Mouse (Mus musculus) embryo, embryonic 10.5 days (tissue): ENCODE measurements around the gene Vnn3.

Experiments
- DNase-seq: peaks from one replicate; pipeline ENCODE4 v3.0.0-alpha.2; 2015; ENCODE audit warnings: low spot score

The Vnn3 gene

DNA sequence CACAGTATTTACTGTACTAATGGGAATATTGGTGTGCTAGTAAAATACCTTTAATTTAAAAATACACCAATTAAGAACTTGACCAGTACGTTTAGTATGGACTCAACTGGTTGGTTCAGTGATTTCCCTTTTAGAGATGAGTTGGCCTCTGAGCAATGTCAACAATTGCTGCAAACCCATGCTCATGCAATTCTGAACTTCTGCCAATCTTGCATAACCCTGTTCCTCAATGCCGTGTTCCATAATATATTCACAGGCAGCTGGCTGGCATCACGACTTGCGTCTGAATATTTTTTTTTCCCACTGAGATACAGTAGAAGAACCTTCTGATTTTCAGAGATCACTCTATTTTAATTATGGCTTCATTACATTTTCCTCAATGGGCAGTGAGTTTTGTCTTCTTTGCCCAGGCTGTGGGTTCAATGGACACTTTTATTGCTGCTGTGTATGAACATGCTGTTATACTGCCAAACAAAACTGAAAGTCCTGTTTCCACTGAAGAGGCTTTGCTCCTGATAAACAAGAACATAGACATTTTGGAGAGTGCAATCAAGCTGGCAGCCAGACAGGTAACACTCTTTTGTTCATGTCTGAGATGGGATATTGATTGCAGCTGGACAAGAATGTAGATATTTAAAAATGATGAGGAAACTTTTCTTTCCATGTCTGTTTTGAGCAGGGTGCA, at the start of gene Vnn3:
Gene Vnn3 (plus strand): TSS at position 235 of the 685 bp plus-strand sequence.
- no peak for DNase-seq

DNA sequence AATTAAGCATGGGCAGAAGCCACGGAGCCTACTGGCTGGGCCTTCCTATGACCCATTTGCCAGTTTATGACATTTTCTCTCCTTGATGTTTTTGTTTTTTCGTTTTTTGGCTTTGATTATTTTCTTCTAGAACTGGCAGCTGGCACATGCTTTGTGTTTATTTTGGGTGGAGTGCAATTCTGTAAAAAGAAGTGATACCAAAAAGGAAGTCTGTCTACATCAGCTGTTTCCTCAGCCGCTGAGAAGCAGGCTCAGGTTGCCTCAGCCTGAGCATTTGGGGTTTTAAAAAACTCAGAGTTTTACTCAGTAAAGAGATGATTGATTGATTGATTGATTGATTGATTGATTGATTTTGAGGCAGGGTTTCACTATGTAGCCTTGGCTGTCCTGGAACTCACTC, 48.4 kb upstream of the Vnn3 start:
- no peak for DNase-seq

DNA sequence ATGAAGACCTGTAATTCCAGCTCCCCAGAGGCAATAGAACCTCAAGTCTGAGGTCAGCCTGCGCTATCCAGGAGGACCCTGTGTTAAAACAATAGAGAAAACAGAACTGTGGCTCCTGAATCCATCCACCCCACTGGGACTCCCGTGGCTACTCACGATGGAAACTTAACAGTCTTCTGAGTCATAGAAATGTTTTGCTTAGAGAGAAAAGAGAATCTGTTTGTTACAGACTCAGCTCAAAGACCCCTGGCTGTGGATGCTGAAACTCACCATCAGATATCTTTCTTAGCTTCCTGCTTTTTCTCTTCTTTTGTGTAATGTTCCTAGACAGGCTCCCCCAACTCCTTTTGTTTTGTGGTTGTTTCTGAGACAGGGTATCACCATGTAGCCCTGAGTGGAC, 46.6 kb upstream of the Vnn3 start:
- no peak for DNase-seq

DNA sequence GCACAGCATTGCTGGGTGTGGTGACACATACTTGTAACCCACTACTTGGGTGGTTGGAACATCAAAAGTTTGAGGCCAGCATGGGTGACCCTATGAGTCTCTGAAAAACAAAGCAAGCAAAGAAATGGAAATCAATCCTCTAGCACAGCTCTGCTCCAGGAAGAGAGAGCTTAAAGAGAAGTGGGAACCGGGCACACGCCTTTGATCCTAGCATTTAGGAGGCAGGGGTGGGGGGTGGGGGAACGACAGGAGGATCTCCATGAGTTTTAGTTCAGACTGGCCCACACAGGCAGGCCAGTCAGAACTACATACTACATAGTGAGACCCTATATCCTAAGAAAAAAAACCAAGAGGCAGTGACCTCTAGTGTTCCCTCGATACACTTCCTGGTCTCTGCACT, 45.1 kb upstream of the Vnn3 start:
- DNase-seq = no peak

DNA sequence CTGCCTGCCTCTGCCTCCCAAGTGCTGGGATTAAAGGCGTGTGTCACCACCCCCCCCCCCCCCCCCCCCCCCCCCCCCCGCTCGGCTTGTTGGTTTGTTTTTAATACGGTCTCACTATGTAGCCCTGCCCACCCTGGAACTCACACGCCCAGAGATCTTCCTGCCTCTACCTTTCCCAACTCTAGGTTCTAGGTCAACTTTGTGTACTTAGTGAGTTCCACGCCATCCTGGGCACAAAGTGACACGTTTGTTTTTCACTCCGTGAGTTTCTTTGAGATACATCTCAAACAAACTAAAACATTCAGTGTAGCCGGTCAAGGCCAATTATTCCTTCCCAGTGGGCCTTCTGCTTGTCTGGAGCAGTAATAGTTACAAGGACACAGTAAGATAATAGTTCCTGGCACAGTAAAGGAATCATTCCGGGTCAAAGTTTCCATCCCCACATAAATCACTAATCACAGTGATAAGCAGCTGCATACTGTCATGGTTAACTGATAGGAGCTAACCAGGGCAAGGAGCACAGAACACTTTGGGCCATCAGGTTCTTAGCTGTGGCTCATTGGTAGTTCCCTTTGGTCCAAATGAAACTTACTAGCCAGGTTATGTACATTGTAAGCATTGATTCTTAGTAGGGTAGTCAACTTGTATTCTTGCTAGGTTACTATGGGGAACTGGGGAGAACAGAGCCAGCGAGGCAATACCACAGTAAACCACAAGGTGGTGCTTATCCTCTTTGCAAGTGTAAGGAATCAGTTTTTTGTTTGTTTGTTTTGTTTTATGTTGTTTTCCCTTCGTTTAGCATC, 39.4 kb upstream of the Vnn3 start:
- peak; percentile 76 for DNase-seq

DNA sequence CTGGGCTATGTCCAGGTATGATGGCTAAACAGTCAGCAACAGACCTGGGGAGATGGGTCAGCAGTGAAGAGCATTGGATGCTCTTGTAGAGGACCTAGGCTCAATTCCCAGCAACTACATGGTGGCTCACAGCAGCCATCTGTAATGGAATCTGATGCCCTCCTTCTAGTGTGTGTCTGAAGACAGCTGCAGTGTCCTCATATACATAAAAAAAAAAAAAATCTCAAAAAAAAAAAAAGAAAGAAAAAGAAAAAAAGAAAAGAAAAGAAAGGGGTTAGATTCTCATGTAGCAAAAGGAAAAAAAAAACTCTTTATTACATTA, 38.9 kb upstream of the Vnn3 start:
- DNase-seq = no peak

DNA sequence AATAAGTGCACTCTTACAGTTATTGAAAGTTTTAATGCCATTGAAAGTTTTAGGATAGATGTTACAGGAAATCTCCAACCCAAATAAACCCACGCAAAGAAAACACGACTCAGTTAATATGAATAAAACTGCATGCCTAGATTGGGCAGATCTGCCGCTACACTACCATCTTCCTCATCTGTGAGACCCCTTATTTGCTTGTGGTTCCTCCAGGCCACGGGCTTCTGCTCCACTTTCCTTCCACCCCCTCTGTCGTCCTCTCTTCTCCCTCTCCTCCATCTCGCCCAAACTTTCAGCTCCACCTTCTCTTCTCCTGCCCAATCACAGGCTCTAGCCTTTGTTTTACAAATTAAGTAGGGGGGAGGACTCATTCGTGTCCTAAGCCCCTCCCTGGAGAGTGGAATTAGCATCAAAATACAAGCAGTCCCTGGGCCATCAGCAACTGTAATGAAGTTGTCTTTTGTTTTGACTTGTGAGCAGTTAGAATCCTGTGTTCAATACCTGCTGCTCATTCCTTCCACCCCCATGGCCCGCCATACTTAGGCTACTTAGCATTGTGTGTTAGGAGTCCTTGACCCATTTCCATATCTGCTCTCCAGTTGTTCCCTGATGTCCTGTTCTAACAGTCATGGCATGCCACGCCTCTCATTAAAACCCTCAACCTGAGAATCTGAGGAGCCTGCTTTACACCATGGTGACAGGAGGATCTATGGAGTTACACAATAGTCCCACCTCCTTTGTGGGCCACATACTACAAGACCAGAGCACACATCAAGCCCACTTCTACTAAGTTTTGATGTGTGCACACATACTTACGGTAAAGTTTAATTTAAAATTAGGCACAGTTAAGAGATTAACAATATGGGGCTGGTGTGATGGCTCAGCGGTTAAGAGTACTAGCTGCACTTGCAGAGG, 38.2 kb upstream of the Vnn3 start:
- peak; percentile 19 for DNase-seq

DNA sequence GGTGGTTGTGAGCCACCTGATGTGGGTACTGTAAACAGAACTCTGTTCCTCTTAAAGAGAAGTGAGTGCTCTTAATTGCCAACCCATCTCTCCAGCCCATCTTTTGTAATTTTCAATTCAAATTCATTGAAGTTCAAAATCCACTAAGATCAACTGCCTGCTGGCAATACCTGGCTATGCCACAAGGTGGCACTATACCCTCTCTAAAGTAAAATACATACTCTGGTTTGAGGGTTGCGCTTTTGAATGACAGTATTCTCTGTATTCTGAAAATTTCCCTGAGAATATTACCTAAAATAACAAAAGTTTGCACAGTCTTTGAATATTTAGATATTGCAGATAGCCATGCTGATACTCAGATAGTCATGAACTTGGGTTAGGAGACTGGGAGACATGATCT, 36.1 kb upstream of the Vnn3 start:
- peak; percentile 83 for DNase-seq

DNA sequence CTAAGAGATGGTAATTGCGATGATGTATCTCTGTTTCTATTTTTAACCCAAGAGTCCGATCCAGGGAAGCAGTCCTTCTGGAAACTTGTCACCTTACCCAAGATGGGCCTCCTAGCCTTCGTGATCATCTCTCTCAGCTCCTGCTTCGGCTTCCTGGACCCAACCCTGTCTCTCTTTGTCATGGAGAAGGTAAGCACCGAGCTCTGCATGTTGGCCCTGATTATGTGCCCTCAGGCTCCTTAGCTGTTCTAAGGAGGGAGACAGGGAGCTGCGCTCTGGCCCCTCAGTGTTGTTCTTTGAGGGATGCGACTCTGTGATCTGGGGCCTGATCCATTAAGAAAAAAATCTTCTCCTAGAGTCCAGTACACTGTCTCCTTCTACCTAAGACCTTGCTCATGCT, 35.0 kb upstream of the Vnn3 start:
- no peak for DNase-seq

DNA sequence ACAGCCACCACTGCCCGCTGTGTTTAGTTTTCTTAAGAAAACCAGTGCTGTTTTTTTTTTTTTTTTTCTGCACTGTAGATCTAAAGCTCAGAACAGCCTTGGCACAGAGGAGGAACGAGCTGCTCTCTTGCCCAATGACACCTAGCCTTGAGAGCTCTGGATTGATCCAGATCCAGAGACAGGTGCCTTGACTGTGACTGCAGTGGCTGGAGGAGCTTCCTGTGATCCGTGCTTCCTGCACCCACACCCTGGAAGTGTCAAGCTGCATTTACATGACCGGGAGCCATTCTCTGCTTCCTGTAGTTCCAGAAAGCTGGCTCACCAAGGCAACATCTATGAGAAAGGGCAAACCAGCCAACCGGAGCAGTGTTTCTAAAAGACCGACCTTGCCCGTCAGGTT, 24.7 kb upstream of the Vnn3 start:
- DNase-seq = no peak

DNA sequence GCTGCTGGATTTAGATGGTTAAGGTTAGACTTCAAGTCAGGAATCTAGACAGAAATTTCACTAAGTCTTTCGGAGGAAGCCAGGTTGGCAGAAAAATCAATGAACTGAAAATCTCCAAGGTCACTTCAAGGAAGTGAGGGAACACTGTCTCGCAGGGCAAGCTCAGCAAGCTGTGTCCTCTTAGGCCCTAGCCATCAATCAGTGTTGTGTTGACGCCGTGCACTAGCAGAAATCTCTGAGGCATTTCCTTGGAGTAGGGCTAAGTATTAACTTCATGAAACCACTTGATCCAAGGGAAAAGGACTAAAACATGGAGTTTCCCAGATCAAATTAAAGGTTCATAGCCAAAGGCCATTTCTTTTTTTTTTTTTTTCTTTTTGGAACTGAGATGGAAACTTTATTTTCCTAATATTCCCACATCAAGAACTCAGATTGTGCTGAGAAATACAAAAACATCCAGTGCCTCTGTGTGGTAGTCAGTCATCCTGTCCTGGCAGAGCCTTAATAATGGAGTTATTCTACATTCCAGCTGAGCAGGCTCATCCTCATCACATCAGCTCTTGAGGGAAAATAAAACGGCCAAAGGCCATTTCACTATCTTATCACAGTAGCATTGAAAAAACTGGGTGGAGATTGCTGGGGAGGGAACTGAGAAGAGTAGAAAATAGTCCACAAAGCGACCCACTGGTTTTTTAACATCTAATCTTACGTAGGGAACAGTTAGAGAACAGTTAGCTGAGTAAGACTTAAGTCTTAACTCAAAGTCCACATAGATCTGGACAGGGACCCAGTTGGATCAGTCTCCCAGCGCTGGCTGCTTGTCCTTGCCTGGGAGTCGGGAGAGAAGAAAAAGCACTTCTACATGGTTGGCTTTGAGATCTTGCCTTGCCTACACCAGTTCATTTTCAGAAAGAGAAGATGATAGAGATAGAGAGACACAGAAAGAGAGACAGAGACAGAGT, 15.0 kb upstream of the Vnn3 start:
- DNase-seq = no peak

DNA sequence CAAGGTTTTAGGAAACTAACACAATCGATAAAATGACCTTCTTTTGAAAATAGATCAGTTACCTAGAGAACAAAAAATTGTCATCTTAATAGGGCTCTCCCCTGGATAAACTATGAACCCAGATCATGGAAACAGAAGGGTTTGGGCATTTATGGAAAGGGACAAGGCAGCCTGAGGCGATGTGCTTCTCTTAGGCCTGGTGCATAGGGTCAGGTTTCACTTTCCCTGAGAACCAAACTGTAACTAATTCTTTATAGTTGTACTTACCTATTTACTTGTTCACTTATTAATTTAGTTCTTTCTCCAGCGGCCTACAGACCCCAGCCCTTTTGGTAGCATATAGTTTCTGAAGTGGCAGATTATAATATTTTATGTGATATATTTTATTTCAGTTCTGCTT, 14.1 kb upstream of the Vnn3 start:
- no peak for DNase-seq

DNA sequence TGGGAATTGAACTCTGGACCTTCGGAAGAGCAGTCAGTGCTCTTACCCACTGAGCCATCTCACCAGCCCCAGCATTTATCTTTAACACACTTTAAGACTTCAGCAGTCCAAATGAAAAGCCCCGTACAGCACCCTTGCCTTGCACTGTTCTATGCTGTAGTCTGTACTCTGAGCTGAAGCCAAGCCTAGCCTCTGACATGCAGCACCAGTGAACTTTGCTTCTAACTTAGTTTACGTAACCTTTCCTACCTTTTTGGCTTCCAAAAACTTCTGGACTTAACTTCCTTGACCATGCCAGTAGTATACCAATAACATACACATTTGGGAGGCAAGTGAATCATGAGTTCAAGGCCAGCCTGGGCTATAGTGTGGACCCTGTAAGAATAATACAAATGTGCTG, 12.4 kb upstream of the Vnn3 start:
- no peak for DNase-seq

DNA sequence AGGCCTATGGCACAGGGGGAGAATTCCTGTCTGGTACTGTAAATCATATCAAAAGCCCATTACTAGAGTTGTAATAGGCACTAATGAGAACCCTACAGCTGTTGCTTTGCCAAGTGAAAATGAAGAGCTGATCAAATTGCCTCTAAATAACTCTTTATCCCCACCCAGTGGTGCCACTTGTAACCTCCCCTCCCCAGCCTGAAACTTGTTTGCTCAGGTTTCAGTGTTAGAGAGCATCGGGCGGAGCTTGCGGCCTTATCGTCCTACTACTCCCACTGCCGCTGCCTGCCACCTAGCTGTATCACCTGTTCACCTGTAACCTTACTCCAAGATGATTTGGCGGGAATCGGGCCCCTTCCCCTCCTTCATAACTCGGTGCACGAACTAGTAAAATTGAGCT, 11.9 kb upstream of the Vnn3 start:
- peak; percentile 19 for DNase-seq

DNA sequence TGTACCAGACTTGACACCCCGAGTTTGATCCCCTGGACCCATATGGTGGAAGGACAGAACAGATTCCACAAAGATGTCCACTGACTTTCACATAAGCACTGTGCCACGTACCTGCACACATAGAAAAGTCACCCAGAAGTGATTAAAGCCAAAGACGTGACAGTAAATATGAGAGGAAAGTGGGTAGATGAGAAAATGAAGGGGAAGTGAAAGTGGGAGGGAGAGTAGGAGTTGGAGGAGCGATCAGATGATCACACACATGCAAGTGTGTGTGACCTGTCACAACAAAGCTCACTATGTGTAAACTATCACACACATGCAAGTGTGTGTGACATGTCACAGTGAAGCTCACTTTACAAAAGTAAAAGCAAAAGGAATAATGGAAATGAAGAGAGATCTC, 10.8 kb upstream of the Vnn3 start:
- no peak for DNase-seq

DNA sequence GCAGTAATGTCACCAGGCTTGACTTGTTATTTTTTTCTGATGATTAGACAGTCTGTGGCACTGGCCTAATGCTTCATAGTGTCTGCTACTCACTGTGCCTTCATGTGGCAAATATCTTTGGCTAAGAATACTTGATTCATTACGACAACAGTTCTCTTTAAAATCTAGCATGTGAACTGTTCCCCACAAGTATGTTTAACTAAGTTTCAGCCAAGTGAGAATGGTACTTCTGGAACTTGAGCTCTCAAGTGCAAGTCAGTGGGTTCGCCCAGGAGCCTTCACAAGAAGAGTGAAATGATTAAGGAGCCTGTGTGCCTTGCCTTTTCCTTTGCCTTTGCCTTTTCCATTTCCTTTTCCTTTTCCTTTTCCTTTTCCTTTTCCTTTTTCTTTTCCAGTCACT, 834 bp downstream of the Vnn3 start:
- DNase-seq = no peak

DNA sequence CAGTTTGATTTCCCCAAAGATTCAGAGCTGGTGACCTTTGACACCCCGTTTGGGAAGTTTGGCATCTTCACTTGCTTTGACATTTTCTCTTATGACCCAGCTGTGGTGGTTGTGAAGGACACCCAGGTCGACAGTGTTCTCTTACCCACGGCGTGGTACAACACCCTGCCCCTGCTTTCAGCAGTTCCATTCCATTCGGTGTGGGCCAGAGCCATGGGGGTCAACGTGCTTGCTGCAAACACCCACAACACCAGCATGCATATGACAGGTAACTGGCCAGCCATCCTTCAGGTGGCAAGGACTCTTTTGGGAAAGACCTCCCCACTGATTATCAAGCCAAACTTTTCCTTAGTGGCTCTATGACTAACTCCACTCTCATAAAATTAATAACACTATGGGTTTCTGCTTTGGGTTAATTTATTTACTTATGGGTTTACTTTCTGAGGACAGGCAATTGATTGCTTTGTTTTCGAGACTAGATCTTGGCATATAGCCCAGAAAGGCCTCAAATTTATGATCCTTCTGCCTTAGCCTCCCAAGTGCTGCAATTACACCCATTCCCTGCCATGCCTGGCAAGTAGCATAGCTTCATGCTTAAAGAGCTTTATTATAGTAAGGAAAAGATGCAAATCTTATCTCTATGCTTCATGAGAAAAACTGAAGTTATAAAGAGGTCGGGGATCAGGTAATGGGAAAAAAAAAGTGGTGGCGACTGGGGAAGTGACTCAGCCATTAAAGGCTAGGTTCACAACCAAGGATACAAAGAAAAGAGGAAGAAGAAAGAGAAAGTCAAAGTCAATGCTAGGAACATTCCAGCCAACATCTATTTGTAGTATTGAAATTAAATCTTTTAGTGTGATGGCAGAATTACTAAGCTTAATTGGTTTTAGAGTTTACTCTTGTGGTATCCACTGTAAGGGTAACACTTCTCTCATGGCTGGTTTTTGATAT, 13.4 kb downstream of the Vnn3 start:
- no peak for DNase-seq

DNA sequence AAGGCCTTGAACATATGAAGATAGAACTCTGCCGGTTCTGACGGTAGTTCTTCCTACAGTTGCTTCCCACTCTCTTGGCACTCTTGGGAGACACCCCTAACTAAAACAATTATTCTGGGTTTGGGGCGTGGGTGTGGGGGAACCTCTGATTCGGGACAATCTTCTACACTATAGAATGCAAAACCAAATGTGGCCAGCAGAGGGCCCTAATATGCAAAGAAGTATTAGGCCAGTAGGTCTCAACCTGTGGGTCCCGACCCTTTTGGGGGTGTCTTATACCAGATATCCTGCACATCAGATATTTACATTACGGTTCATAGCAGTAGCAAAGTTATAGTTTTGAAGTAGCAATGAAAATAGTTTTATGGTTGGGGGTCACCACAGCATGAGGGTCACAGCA, 29.4 kb downstream of the Vnn3 start:
- DNase-seq = no peak

DNA sequence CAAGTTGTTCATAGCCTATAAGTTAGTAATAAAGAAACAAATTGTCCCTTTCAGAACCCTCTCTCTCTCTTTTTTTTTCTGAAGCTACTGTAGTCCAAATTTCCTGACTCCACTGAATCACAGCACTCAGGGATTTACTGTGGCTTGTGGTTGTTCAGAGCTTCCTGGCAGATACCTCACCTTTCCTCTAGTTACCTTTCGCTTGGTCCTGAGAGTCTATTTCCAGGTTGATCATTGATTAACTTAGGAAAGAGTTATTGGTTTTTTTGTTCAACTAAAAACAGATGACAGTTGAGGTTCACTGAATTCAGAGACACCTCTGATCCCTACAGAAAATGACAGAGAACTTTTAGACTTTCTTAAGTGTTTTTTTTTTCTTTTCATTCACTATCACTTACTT, 33.6 kb downstream of the Vnn3 start:
- no peak for DNase-seq

DNA sequence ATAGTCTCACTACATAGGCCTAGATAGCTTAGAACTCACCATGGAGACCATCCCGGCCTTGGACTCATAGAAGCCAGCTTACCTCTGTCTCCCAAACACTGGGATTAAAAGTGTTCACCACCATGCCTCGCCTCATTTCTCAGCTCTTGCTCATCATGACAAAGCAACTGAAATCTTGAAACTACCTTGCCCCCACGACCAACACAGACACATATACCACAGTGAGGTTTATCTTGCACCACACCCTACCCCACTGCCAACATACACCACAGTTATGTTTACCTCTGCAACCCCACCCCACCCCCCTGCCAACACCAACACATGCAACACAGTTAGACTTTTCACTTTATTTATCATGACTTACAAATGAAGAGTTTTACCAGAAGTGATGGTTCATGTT, 34.8 kb downstream of the Vnn3 start:
- DNase-seq = no peak

DNA sequence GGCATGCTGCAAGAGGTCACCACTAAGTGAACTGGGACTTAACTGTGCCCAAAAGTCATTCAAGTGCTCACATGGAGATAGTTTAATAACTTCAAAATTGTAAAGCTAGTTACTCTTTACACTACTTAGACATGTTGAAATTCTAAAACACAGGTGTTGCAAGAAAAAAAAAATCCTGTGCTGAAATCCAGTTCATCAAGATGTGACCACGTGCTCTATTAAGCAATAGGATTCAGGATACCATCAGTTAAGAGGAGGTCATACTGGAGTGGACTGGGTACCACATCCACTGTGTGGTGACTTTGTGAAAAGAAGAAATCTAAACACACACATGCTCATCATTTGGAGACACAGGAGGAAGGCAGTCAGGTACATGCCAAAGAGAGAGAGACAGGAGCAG, 41.7 kb downstream of the Vnn3 start:
- no peak for DNase-seq
